Comparison of ENCODE assay signal across 13 mouse cellular contexts in the genomic region with DNA sequence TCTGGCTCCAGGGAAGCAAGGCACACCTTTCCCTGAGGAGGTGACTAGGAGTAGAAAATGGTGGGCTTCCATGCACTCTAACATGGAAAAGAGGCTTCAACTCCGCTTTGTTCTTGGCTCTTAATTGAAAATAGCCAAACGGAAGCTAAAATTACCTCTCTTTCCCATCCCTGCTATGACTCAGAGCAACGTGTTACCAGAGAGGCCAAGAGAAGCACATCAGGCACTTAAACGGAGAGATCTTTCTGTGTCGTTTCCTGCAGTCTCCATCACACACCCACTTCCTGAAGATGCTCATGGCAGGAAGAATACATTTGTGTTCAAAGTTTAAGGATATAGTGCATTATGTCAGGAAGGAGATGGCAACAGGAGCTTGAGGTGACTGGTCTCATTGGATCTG.
"Had no signal": no experiment of that assay in that cellular context is flagged by ENCODE, and none has a peak within 500 bp of the region (broad histone marks: within the 10 kb centered on the region; RNA-seq: fewer than 3 reads in every experiment).

No protein-coding gene starts in this region.

- H3K4me1 ChIP-seq: liver, embryonic 13.5 days; midbrain, embryonic 10.5 days; midbrain, embryonic 13.5 days had no signal

- ATAC-seq: midbrain, embryonic 13.5 days; midbrain, embryonic 16.5 days had no signal

- H3K4me2 ChIP-seq: liver, embryonic 13.5 days; midbrain, embryonic 13.5 days had no signal

- H3K4me3 ChIP-seq: left cerebral cortex, adult 2 months; liver, embryonic 13.5 days; midbrain, embryonic 10.5 days; midbrain, embryonic 13.5 days had no signal

- H3K36me3 ChIP-seq: liver, embryonic 13.5 days; midbrain, embryonic 10.5 days; midbrain, embryonic 13.5 days had no signal

- H3K27me3 ChIP-seq: liver, embryonic 13.5 days; midbrain, embryonic 13.5 days had no signal

- H3K9me3 ChIP-seq: liver, embryonic 13.5 days; midbrain, embryonic 10.5 days; midbrain, embryonic 13.5 days had no signal

- DNase-seq: kidney, postnatal 25 days; layer of hippocampus, postnatal 36 days; liver, embryonic 13.5 days; lung, adult 2 months; lung, postnatal 14 days; lung, postnatal 4 days; thymus, adult 2 months; thymus, postnatal 14 days; thymus, postnatal 4 days had no signal
